Mouse (Mus musculus) cortical plate, adult 2 months (tissue): ENCODE measurements around the gene Lrrc20.

Source experiments
- CTCF ChIP-seq: fragments of 200-500 bp; IDR thresholded peaks from 2 replicates; pipeline ENCODE4 v1.5.1; 2011; ENCODE audit warnings: mild to moderate bottlenecking, control low read depth, low read length; ENCODE audit not compliant: insufficient read depth; ENCODE audit errors: extremely low read depth
- POLR2A ChIP-seq: fragments of 200-500 bp; IDR thresholded peaks from 2 replicates; pipeline ENCODE4 v1.6.1; 2011; ENCODE audit warnings: mild to moderate bottlenecking, low read length, control low read depth; ENCODE audit not compliant: insufficient read depth; ENCODE audit errors: extremely low read depth

DNA sequence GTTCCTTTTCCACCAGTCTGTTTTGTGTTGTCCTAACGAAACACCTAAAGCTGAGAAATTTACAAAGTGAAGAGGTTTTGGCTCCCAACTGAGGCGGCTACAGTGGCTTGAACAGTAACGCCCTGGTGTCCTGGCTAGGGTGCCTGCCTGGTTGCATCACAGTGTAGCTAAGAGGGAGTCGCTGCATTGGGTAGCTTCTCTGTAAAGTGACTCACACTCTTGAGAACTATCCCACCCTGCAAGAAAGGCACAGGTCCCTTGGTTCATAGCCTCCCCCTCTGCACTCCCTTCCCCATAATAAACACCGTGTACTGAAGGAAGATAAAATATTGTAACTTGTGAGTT, 61.4 kb downstream of the Lrrc20 start:
- TF ChIP-seq CTCF (no peak), POLR2A (no peak)
